7 mouse cellular contexts compared by ENCODE assay signal in the genomic region with DNA sequence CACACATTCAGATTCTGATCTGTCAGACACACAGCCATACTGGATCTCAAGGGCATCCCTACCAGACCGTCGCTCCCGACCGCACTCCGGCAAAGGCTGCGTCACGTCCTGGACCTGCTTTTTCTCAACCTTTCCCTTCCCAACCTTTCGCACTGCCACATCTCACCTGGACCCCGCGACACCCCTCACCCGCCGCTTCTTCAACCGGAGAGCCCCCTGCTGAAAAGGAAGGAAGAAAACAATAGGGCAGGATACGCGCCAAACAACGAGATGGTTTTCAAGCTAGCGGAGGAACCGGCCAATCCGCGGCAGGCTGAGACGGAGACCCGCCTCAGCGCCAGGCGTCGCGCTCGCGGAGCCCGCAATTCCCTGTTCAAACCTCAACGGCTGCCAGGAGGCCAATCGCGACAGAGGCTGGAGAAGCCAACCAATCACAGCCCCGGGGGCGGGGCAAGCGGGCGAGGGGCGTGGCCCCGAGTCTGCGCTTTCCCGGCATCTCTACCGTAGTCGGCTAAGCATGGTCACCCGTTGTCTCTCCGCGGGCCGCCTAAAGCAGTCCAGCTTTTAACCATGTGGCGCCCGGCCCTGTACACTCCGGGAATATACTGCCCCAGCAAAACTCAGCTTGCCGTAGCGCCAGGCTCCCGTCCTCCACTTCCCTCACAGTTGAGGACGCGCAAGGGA. TPM values are rescaled to one million over a fixed set of nuclear protein-coding genes. Genes with fewer than 3 reads are reported as not detected.
DNase-seq lines count a peak whose midpoint lies in the region; ATAC-seq lines count a peak whose summit lies in the region.

Ncapd2 (minus strand) TSS at position 370 of the 684 bp plus-strand sequence.
Mrpl51 (plus strand) TSS at position 470 of the 684 bp plus-strand sequence.

- H3K36me3 ChIP-seq in embryonic facial prominence, embryonic 11.5 days (replicated peaks; ENCODE audit: control insufficient read depth, insufficient read depth, low read depth, low read length) = peaks cover 10% of the 10 kb centered on the region
- peaks cover 63% of the 10 kb centered on the region for H3K36me3 ChIP-seq in limb, embryonic 10.5 days
- H3K36me3 ChIP-seq in midbrain, embryonic 13.5 days = peaks cover 48% of the 10 kb centered on the region

- ATAC-seq in embryonic facial prominence, embryonic 11.5 days (replicated peaks; ENCODE audit: insufficient number of reproducible peaks, low FRiP score, low TSS enrichment, low read depth) = peak; percentile 90
- peak; percentile 90 for ATAC-seq in granulocyte monocyte progenitor cell, adult 5-6 weeks (replicated peaks; ENCODE audit: poor library complexity, severe bottlenecking)
- peak; percentile 98 for ATAC-seq in midbrain, embryonic 13.5 days

- H3K27me3 ChIP-seq in embryonic facial prominence, embryonic 11.5 days (ENCODE audit: control insufficient read depth, insufficient read depth, low read length) = no peaks in the 10 kb centered on the region
- H3K27me3 ChIP-seq in limb, embryonic 10.5 days (ENCODE audit: low read depth, poor library complexity, severe bottlenecking) = no peaks in the 10 kb centered on the region
- H3K27me3 ChIP-seq in midbrain, embryonic 13.5 days = no peaks in the 10 kb centered on the region

- peak within 1 kb of the TSS; percentile 72 for H3K4me3 ChIP-seq in embryonic facial prominence, embryonic 11.5 days (ENCODE audit: low read depth, low read length)
- H3K4me3 ChIP-seq in limb, embryonic 10.5 days = peak within 1 kb of the TSS; percentile 82
- H3K4me3 ChIP-seq in midbrain, embryonic 13.5 days (replicated peaks) = peak within 1 kb of the TSS; percentile 72

- peak within 1 kb of the TSS; percentile 80 for H3K9ac ChIP-seq in embryonic facial prominence, embryonic 11.5 days (replicated peaks; ENCODE audit: low read length)
- peak within 1 kb of the TSS; percentile 83 for H3K9ac ChIP-seq in midbrain, embryonic 13.5 days (replicated peaks)

- no peaks in the 10 kb centered on the region for H3K9me3 ChIP-seq in embryonic facial prominence, embryonic 11.5 days (replicated peaks; ENCODE audit: control insufficient read depth, low read length)
- H3K9me3 ChIP-seq in limb, embryonic 10.5 days (replicated peaks) = no peaks in the 10 kb centered on the region
- H3K9me3 ChIP-seq in midbrain, embryonic 13.5 days = no peaks in the 10 kb centered on the region

- H3K4me1 ChIP-seq in embryonic facial prominence, embryonic 11.5 days (ENCODE audit: control insufficient read depth, insufficient read depth, low read length) = peaks cover 3% of the 10 kb centered on the region; the same call in 1 of the 2 replicates
- peaks cover 21% of the 10 kb centered on the region for H3K4me1 ChIP-seq in limb, embryonic 10.5 days
- peaks cover 39% of the 10 kb centered on the region for H3K4me1 ChIP-seq in midbrain, embryonic 13.5 days (replicated peaks)

- H3K4me2 ChIP-seq in embryonic facial prominence, embryonic 11.5 days (ENCODE audit: low read depth, low read length) = peak within 1 kb of the TSS; percentile 79
- peak within 1 kb of the TSS; percentile 90 for H3K4me2 ChIP-seq in midbrain, embryonic 13.5 days (replicated peaks)

- peak within 1 kb of the TSS; percentile 99 for H3K27ac ChIP-seq in embryonic facial prominence, embryonic 11.5 days (replicated peaks; ENCODE audit: low read depth, low read length)
- peak within 1 kb of the TSS; percentile 99 for H3K27ac ChIP-seq in limb, embryonic 10.5 days
- H3K27ac ChIP-seq in midbrain, embryonic 13.5 days = peak within 1 kb of the TSS; percentile 100

- WGBS in embryonic facial prominence, embryonic 11.5 days = under 1% methylated on average over 54 of the region's 54 CpGs
- WGBS in limb, embryonic 10.5 days = under 1% methylated on average over 54 of the region's 54 CpGs
- WGBS in midbrain, embryonic 13.5 days = under 1% methylated on average over 54 of the region's 54 CpGs

- DNase-seq in adrenal gland, postnatal 14 days = peak; percentile 98
- peak; percentile 99 for DNase-seq in embryonic facial prominence, embryonic 11.5 days (ENCODE audit: low spot score)
- DNase-seq in kidney, adult 11 months = peak; percentile 96
- peak; percentile 99 for DNase-seq in limb, embryonic 10.5 days (ENCODE audit: low spot score)
- DNase-seq in spleen, adult 12 weeks (ENCODE audit: low spot score) = peak; percentile 99

RNA-seq across cellular contexts. Expression of gene Ncapd2, which starts in this region (rescaled TPM):
- 43.2 and 45.2 TPM in 2 replicates for total RNA-seq in adrenal gland, postnatal 14 days (2021)
- polyA plus RNA-seq in embryonic facial prominence, embryonic 11.5 days (2014; fragmentation: Nextera tagmentation; extraction: Ambion mirVana) = 135 and 136 TPM in 2 replicates
- 242 and 263 TPM in 2 replicates for total RNA-seq in granulocyte monocyte progenitor cell, adult 5-6 weeks (2014; fragmentation: Nextera tagmentation)
- 242 and 288 TPM in 2 replicates for total RNA-seq in granulocyte monocyte progenitor cell, adult 5-6 weeks (2017)
- polyA plus RNA-seq in limb, embryonic 10.5 days (2016; fragmentation: Nextera tagmentation; extraction: Ambion mirVana) = 285 and 288 TPM in 2 replicates
- polyA plus RNA-seq in midbrain, embryonic 13.5 days (2015; fragmentation: Nextera tagmentation; extraction: Ambion mirVana) = 101 and 103 TPM in 2 replicates

RNA-seq across cellular contexts. Expression of gene Mrpl51, which starts in this region (rescaled TPM):
- total RNA-seq in adrenal gland, postnatal 14 days (2021) = 222 and 232 TPM in 2 replicates
- polyA plus RNA-seq in embryonic facial prominence, embryonic 11.5 days (2014; fragmentation: Nextera tagmentation; extraction: Ambion mirVana) = 205 and 217 TPM in 2 replicates
- total RNA-seq in granulocyte monocyte progenitor cell, adult 5-6 weeks (2014; fragmentation: Nextera tagmentation) = 117 and 197 TPM in 2 replicates
- 121 and 155 TPM in 2 replicates for total RNA-seq in granulocyte monocyte progenitor cell, adult 5-6 weeks (2017)
- 213 and 231 TPM in 2 replicates for polyA plus RNA-seq in limb, embryonic 10.5 days (2016; fragmentation: Nextera tagmentation; extraction: Ambion mirVana)
- polyA plus RNA-seq in midbrain, embryonic 13.5 days (2015; fragmentation: Nextera tagmentation; extraction: Ambion mirVana) = 163 and 165 TPM in 2 replicates

Comparison
In these comparisons a context has a peak if more than half of its experiments do, and no peak if none do; other contexts are left out.
1. Peak in every context shown above with its lines: DNase-seq, ATAC-seq, H3K4me3 ChIP-seq and H3K27ac ChIP-seq.